Mouse (Mus musculus) liver, postnatal 0 days (tissue): ENCODE measurements around the gene Epgn. TPM values are rescaled to one million over a fixed set of nuclear protein-coding genes. Genes with fewer than 3 reads are reported as not detected.

ENCODE experiments used
- ATAC-seq: fragments of 200-750 bp; cut with Nextera tagmentation; 2 replicates; pipeline ENCODE4 v1.8.0; 2017; ENCODE audit warnings: mild to moderate bottlenecking, moderate library complexity
- DNase-seq: peaks from one replicate; pipeline ENCODE4 v3.0.0-alpha.2; 2016
- H3K27ac ChIP-seq: fragments of 300-500 bp; sonication (generic); 2 replicates; pipeline ENCODE4 v1.5.1; 2014; ENCODE audit warnings: antibody characterized with exemption, moderate library complexity, mild to moderate bottlenecking, low read depth
- H3K27me3 ChIP-seq: fragments of 300-500 bp; sonication (generic); 2 replicates; pipeline ENCODE4 v1.6.1; 2014; ENCODE audit warnings: low read length, control low read depth, mixed read lengths; ENCODE audit not compliant: insufficient read depth
- H3K36me3 ChIP-seq: fragments of 300-500 bp; sonication (generic); replicated peaks from 2 replicates; pipeline ENCODE4 v1.6.1; 2014; ENCODE audit warnings: mild to moderate bottlenecking, control low read depth, low read length, moderate library complexity, mixed read lengths; ENCODE audit not compliant: insufficient read depth
- H3K4me1 ChIP-seq: fragments of 300-500 bp; sonication (generic); 2 replicates; pipeline ENCODE4 v1.6.1; 2014; ENCODE audit warnings: antibody characterized with exemption, mild to moderate bottlenecking, control low read depth; ENCODE audit not compliant: insufficient read depth
- H3K4me2 ChIP-seq: fragments of 300-500 bp; sonication (generic); 2 replicates; pipeline ENCODE4 v1.6.1; 2014; ENCODE audit warnings: low read depth, mild to moderate bottlenecking, low read length, moderate library complexity, mixed read lengths
- H3K4me3 ChIP-seq: fragments of 300-500 bp; sonication (generic); 2 replicates; pipeline ENCODE4 v1.5.1; 2014; ENCODE audit warnings: low read depth, low read length
- H3K9ac ChIP-seq: fragments of 300-500 bp; sonication (generic); replicated peaks from 2 replicates; pipeline ENCODE4 v1.6.1; 2014; ENCODE audit warnings: mild to moderate bottlenecking, moderate library complexity
- H3K9me3 ChIP-seq: fragments of 300-500 bp; sonication (generic); 2 replicates; pipeline ENCODE4 v1.6.1; 2016; ENCODE audit warnings: mild to moderate bottlenecking, control low read depth, low read length, mixed read lengths
- CTCF ChIP-seq: sonication (generic); IDR thresholded peaks from 2 replicates; pipeline ENCODE4 v1.5.1; 2016; ENCODE audit warnings: antibody characterized with exemption, low read depth
- EP300 ChIP-seq: IDR thresholded peaks from 2 replicates; pipeline ENCODE4 v1.6.1; 2016; ENCODE audit warnings: antibody characterized with exemption, low read depth, mild to moderate bottlenecking
- WGBS: fragments of 180-500 bp; shearing (Covaris S2); extraction: QIAGEN DNeasy Blood & Tissue Kit; methylation state at CpG from one replicate; pipeline ENCODE4 v1.1.7; 2014; ENCODE audit not compliant: insufficient replicate concordance; 5-methylcytosine and 5-hydroxymethylcytosine counted together
- polyA plus RNA-seq: library from polyadenylated mRNA; unstranded; fragments of >200 nt; fragmentation: Nextera tagmentation; extraction: Ambion mirVana; gene quantifications from 2 replicates; pipeline ENCODE4 v1.2.1, GENCODE M21; 2015

Epgn gene
- polyA plus RNA-seq, 1 experiment from 2014 or later: not detected

DNA sequence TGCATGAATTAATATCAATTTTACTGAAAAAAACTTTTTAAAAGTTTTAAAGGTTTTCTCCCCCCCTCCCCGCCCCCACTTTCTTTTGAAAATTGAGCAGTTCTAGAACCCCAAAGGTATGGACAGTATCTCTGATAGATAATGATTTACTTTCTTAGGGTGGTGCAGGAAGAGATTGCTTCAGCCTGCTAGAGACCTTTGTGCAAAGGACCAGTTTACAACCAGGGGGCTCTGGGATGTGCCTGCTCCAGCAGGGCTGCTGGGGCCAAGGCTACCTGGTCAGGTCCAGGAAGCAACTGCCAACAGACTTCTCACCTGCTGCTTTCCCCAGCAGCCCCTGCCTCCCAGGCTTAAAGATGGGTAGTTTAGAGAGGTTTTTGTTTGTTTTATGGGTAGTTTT lies 47.8 kb downstream of the Epgn start:
- 63% methylated on average over 1 of the region's 1 CpGs for WGBS
- H3K9me3 ChIP-seq: no peaks in the 10 kb centered on the region
- TF ChIP-seq CTCF: no peak
- no peak for TF ChIP-seq EP300
- H3K4me3 ChIP-seq: no peak overlapping the region
- H3K4me2 ChIP-seq: no peak overlapping the region
- no peak for DNase-seq
- peaks cover 11% of the 10 kb centered on the region for H3K27me3 ChIP-seq
- ATAC-seq: no peak
- H3K9ac ChIP-seq: no peak overlapping the region
- H3K36me3 ChIP-seq: no peaks in the 10 kb centered on the region
- no peak overlapping the region for H3K27ac ChIP-seq
- H3K4me1 ChIP-seq: no peaks in the 10 kb centered on the region

- H3K4me1 ChIP-seq: no peaks in the 10 kb centered on the region
- H3K4me3 ChIP-seq: no peak overlapping the region
- no peaks in the 10 kb centered on the region for H3K36me3 ChIP-seq
- H3K4me2 ChIP-seq: no peak overlapping the region
- no peak overlapping the region for H3K27ac ChIP-seq
- no peaks in the 10 kb centered on the region for H3K27me3 ChIP-seq
- WGBS: 46% methylated on average over 5 of the region's 5 CpGs
- H3K9me3 ChIP-seq: no peaks in the 10 kb centered on the region
- TF ChIP-seq CTCF (no peak), EP300 (no peak)
- ATAC-seq (no peak), DNase-seq (no peak)
- H3K9ac ChIP-seq: no peak overlapping the region
Measured at GRCm38 (mm10) chr5:91083016-91083415, 55.8 kb downstream of the Epgn start.

Other genes with a start within 250 kb of the Epgn start
- not detected in 2 replicates for gene Cxcl3, start 241.4 kb upstream of the Epgn start, polyA plus RNA-seq
- gene Cxcl15, start 232.9 kb upstream of the Epgn start, polyA plus RNA-seq: 0.08 TPM in 1 of 2 replicates, not detected in the other
- 2.1 and 2.2 TPM in 2 replicates for gene Cxcl1, start 136.2 kb upstream of the Epgn start, polyA plus RNA-seq
- gene Cxcl2, start 123.6 kb upstream of the Epgn start, polyA plus RNA-seq: 0.13 TPM in 1 of 2 replicates, not detected in the other
- 8.3 and 9.5 TPM in 2 replicates for gene Mthfd2l, start 96.3 kb upstream of the Epgn start, polyA plus RNA-seq
- 0.02 and 0.04 TPM in 2 replicates for gene Ereg, start 47.2 kb downstream of the Epgn start, polyA plus RNA-seq
- not detected in 2 replicates for gene Areg, start 112.1 kb downstream of the Epgn start, polyA plus RNA-seq